Mouse (Mus musculus) liver, adult 2 months (tissue): ENCODE results near the gene Mecp2. TPM values are rescaled to one million over a fixed set of nuclear protein-coding genes. Genes with fewer than 3 reads are reported as not detected.
"Not testable (repeated sequence)": the region's sequence is repeated elsewhere in the genome, so short reads cannot be mapped to it uniquely, and the experiment has no call there.

Source experiments
- DNase-seq: peaks from one replicate; pipeline ENCODE4 v3.0.0-alpha.2; 2011; ENCODE audit warnings: low read depth, low spot score; ENCODE audit errors: extremely low read depth
- H3K27ac ChIP-seq: fragments of 200-500 bp; replicated peaks from 2 replicates; pipeline ENCODE4 v1.5.1; 2012; ENCODE audit warnings: low read depth, mild to moderate bottlenecking, control low read depth, inconsistent platforms, low read length; ENCODE audit not compliant: insufficient read depth
- H3K27me3 ChIP-seq: fragments of 200-500 bp; 2 replicates; pipeline ENCODE4 v1.6.1; 2012; ENCODE audit warnings: mild to moderate bottlenecking, moderate library complexity, low read length, inconsistent platforms; ENCODE audit not compliant: control insufficient read depth, insufficient read depth
- H3K36me3 ChIP-seq: fragments of 200-500 bp; 2 replicates; pipeline ENCODE4 v1.6.1; 2012; ENCODE audit warnings: low read length, inconsistent platforms; ENCODE audit not compliant: control insufficient read depth, insufficient read depth
- H3K4me1 ChIP-seq: fragments of 200-500 bp; 2 replicates; pipeline ENCODE4 v1.6.1; 2011; ENCODE audit warnings: low read length; ENCODE audit not compliant: control insufficient read depth, insufficient read depth
- H3K4me3 ChIP-seq: fragments of 200-500 bp; 2 replicates; pipeline ENCODE4 v1.5.1; 2011; ENCODE audit warnings: low read depth, mild to moderate bottlenecking, control low read depth, low read length, moderate library complexity; ENCODE audit not compliant: insufficient read depth
- H3K79me2 ChIP-seq: fragments of 200-500 bp; 2 replicates; pipeline ENCODE4 v1.6.1; 2012; ENCODE audit warnings: inconsistent platforms, mild to moderate bottlenecking, low read length, moderate library complexity; ENCODE audit not compliant: control insufficient read depth, insufficient read depth
- H3K9ac ChIP-seq: fragments of 200-500 bp; 2 replicates; pipeline ENCODE4 v1.6.1; 2012; ENCODE audit warnings: low read depth, mild to moderate bottlenecking, control low read depth, inconsistent platforms, low read length
- CTCF ChIP-seq: fragments of 200-500 bp; IDR thresholded peaks from 2 replicates; pipeline ENCODE4 v1.5.1; 2011; ENCODE audit warnings: low read depth, low read length, control low read depth
- POLR2A ChIP-seq: fragments of 200-500 bp; IDR thresholded peaks from 2 replicates; pipeline ENCODE4 v1.6.1; 2011; ENCODE audit warnings: low read length, control low read depth; ENCODE audit not compliant: insufficient read depth; ENCODE audit errors: extremely low read depth
- WGBS: fragments of 180-500 bp; shearing (Covaris S2); methylation state at CpG from one replicate; pipeline ENCODE4 v1.1.7; 2018; 5-methylcytosine and 5-hydroxymethylcytosine counted together
- polyA plus RNA-seq: library from polyadenylated mRNA; depleted of rRNA; stranded (reverse); fragments of >200 nt; gene quantifications from 2 replicates; pipeline ENCODE4 v1.2.3, GENCODE M21; 2012; rRNA removed
- total RNA-seq: library from RNA; depleted of rRNA; stranded (reverse); fragments of >200 nt; gene quantifications from 2 replicates; pipeline ENCODE4 v1.2.3, GENCODE M21; 2014; rRNA removed

Gene Mecp2
- 5.4 and 5.8 TPM in 2 replicates for total RNA-seq
- polyA plus RNA-seq: 1.9 and 2.0 TPM in 2 replicates

GRCm38 (mm10) chrX:74135263-74135662 is at the start of gene Mecp2:
Gene Mecp2, minus strand, starts transcription at chrX:74135363.
- not testable (repeated sequence) for H3K36me3 ChIP-seq, H3K27me3 ChIP-seq, H3K79me2 ChIP-seq, H3K27ac ChIP-seq, H3K9ac ChIP-seq, DNase-seq, H3K4me3 ChIP-seq, H3K4me1 ChIP-seq
- 13% methylated on average over 1 of the region's 1 CpGs for WGBS

GRCm38 (mm10) chrX:74176959-74177358 is 41.8 kb upstream of the Mecp2 start, which contains the start of gene Tktl1:
Gene Tktl1, plus strand, starts transcription at chrX:74177259.
- H3K4me1 ChIP-seq: no peaks in the 10 kb centered on the region
- TF ChIP-seq CTCF: no peak
- no peak for TF ChIP-seq POLR2A
- H3K27ac ChIP-seq: no peak within 1 kb of the TSS
- no peak within 1 kb of the TSS for H3K9ac ChIP-seq
- H3K79me2 ChIP-seq: no peaks in the 10 kb centered on the region
- H3K27me3 ChIP-seq: no peaks in the 10 kb centered on the region
- no peaks in the 10 kb centered on the region for H3K36me3 ChIP-seq
- 89% methylated on average over 17 of the region's 17 CpGs for WGBS
- DNase-seq: no peak
- no peak within 1 kb of the TSS for H3K4me3 ChIP-seq

GRCm38 (mm10) chrX:74167738-74168137 is 32.6 kb upstream of the Mecp2 start, which contains the start of gene Tex28:
Gene Tex28, minus strand, starts transcription at chrX:74167838.
- Histone ChIP-seq H3K79me2 (no peaks in the 10 kb centered on the region), H3K4me3 (no peak within 1 kb of the TSS), H3K9ac (no peak within 1 kb of the TSS), H3K27ac (no peak within 1 kb of the TSS), H3K4me1 (no peaks in the 10 kb centered on the region), H3K36me3 (no peaks in the 10 kb centered on the region), H3K27me3 (no peaks in the 10 kb centered on the region)
- no peak for DNase-seq
- WGBS: 83% methylated on average over 1 of the region's 1 CpGs
- TF ChIP-seq POLR2A (no peak), CTCF (no peak)

GRCm38 (mm10) chrX:74127164-74127563 is 8.0 kb downstream of the Mecp2 start, which contains the start of gene Opn1mw:
Gene Opn1mw, plus strand, starts transcription at chrX:74127464.
- TF ChIP-seq CTCF (no peak), POLR2A (no peak)
- Histone ChIP-seq H3K9ac (no peak within 1 kb of the TSS), H3K79me2 (no peaks in the 10 kb centered on the region), H3K4me3 (no peak within 1 kb of the TSS), H3K36me3 (no peaks in the 10 kb centered on the region), H3K27me3 (no peaks in the 10 kb centered on the region), H3K27ac (no peak within 1 kb of the TSS), H3K4me1 (no peaks in the 10 kb centered on the region)
- DNase-seq: no peak

DNA sequence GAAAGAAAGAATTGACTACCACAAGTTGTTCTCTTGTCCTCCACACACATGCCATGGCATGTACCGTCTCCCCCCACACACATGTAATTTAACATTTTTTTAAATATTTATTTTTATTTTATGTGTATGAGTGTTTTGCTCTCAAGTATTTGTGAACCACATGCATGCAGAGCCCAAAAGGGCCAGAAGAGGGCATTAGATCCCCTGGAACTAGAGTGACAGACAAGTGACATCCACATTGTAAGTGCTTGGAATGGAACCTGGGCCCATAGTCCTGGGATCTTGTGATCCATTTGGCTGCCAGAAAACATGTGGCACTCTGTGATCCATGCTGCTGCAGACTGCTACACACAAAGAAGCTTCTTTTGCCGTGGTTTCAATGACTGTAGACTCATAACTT is 10.2 kb downstream of the Mecp2 start:
- Histone ChIP-seq H3K79me2 (no peaks in the 10 kb centered on the region), H3K27me3 (no peaks in the 10 kb centered on the region), H3K4me3 (no peak overlapping the region), H3K36me3 (no peaks in the 10 kb centered on the region), H3K4me1 (no peaks in the 10 kb centered on the region), H3K27ac (no peak overlapping the region), H3K9ac (no peak overlapping the region)
- TF ChIP-seq POLR2A (no peak), CTCF (no peak)
- peak; percentile 15 for DNase-seq
- 58% methylated on average over 2 of the region's 2 CpGs for WGBS

GRCm38 (mm10) chrX:74115511-74115910 is 19.7 kb downstream of the Mecp2 start:
- Histone ChIP-seq H3K36me3 (no peaks in the 10 kb centered on the region), H3K79me2 (no peaks in the 10 kb centered on the region), H3K27me3 (no peaks in the 10 kb centered on the region), H3K4me3 (peak overlapping the region; percentile 45; the same call in 1 of the 2 replicates), H3K27ac (peak overlapping the region; percentile 56), H3K4me1 (no peaks in the 10 kb centered on the region), H3K9ac (peak overlapping the region; percentile 23; the same call in 1 of the 2 replicates)
- 5% methylated on average over 10 of the region's 10 CpGs for WGBS
- DNase-seq: peak; percentile 81
- TF ChIP-seq POLR2A: no peak
- peak; percentile 70 for TF ChIP-seq CTCF
